Mouse (Mus musculus): ENCODE results near the gene Colgalt2. TPM values are rescaled to one million over a fixed set of nuclear protein-coding genes. Genes with fewer than 3 reads are reported as not detected.

The Colgalt2 gene
- total RNA-seq, 2 experiments from 2014 or later: 5.5 to 6.8 TPM

- no peak for DNase-seq (ENCODE audit: low spot score in 2 of 2)
Observed at GRCm38 (mm10) chr1:152462348-152462747, 62.7 kb downstream of the Colgalt2 start.

GRCm38 (mm10) chr1:152466280-152466679 lies 66.7 kb downstream of the Colgalt2 start:
- no peak for DNase-seq (ENCODE audit: low spot score in 2 of 2)
- intact Hi-C loops (cut with DNase I): no loop called here

More at GRCm38 (mm10) chr1:152462348-152462747, 62.7 kb downstream of the Colgalt2 start:
- intact Hi-C loops (cut with DNase I): no loop called here

GRCm38 (mm10) chr1:152468443-152468842 lies 68.8 kb downstream of the Colgalt2 start:
- peak; percentile 24 to 60 for DNase-seq (ENCODE audit: low spot score in 2 of 2)
- intact Hi-C loops (cut with DNase I): no loop called here

GRCm38 (mm10) chr1:152476126-152476525 lies 76.5 kb downstream of the Colgalt2 start:
- peak in 1 of 2 experiments; percentile 24 for DNase-seq (ENCODE audit: low spot score in 2 of 2)
- intact Hi-C loops (cut with DNase I): loop anchor here (2.0 kb wide), 1 partner anchor 17 kb away; no protein-coding TSS in a partner anchor

- no peak for DNase-seq (ENCODE audit: low spot score in 2 of 2)
- intact Hi-C loops (cut with DNase I): no loop called here
Observed at GRCm38 (mm10) chr1:152490842-152491241, 91.2 kb downstream of the Colgalt2 start.

- intact Hi-C loops (cut with DNase I): loop anchor here (2.0 kb wide), 1 partner anchor 15 kb away; no protein-coding TSS in a partner anchor
- no peak for DNase-seq (ENCODE audit: low spot score in 2 of 2)
Observed at GRCm38 (mm10) chr1:152492258-152492657, 92.6 kb downstream of the Colgalt2 start.

GRCm38 (mm10) chr1:152496831-152497230 lies 97.2 kb downstream of the Colgalt2 start:
- intact Hi-C loops (cut with DNase I): no loop called here
- no peak for DNase-seq (ENCODE audit: low spot score in 2 of 2)

- intact Hi-C loops (cut with DNase I): no loop called here
Observed at GRCm38 (mm10) chr1:152497581-152497980, 98.0 kb downstream of the Colgalt2 start.

GRCm38 (mm10) chr1:152499802-152500201 lies 100.2 kb downstream of the Colgalt2 start:
- no peak for DNase-seq (ENCODE audit: low spot score in 2 of 2)
- intact Hi-C loops (cut with DNase I): no loop called here

More at GRCm38 (mm10) chr1:152497581-152497980, 98.0 kb downstream of the Colgalt2 start:
- no peak for DNase-seq (ENCODE audit: low spot score in 2 of 2)

- intact Hi-C loops (cut with DNase I): no loop called here
- DNase-seq (ENCODE audit: low spot score in 2 of 2): no peak
Observed at GRCm38 (mm10) chr1:152506175-152506574, 106.5 kb downstream of the Colgalt2 start.

- intact Hi-C loops (cut with DNase I): no loop called here
Observed at GRCm38 (mm10) chr1:152506726-152507125, 107.1 kb downstream of the Colgalt2 start.

GRCm38 (mm10) chr1:152508481-152509220 lies 109.0 kb downstream of the Colgalt2 start:
- DNase-seq (ENCODE audit: low spot score in 2 of 2): no peak
- intact Hi-C loops (cut with DNase I): no loop called here

More at GRCm38 (mm10) chr1:152506726-152507125, 107.1 kb downstream of the Colgalt2 start:
- no peak for DNase-seq (ENCODE audit: low spot score in 2 of 2)

- intact Hi-C loops (cut with DNase I): loop anchor here (5.0 kb wide), 1 partner anchor 124 kb away; the partner anchor contains the start of gene Tsen15
- peak in 1 of 2 experiments; percentile 28 for DNase-seq (ENCODE audit: low spot score in 2 of 2)
Observed at GRCm38 (mm10) chr1:152511237-152511636, 111.6 kb downstream of the Colgalt2 start.

- DNase-seq (ENCODE audit: low spot score in 2 of 2): no peak
- intact Hi-C loops (cut with DNase I): loop anchor here (5.0 kb wide), 1 partner anchor 127 kb away; the partner anchor contains the start of gene Tsen15
Observed at GRCm38 (mm10) chr1:152514256-152514655, 114.6 kb downstream of the Colgalt2 start.

- intact Hi-C loops (cut with DNase I): no loop called here
- DNase-seq (ENCODE audit: low spot score in 2 of 2): no peak
Observed at GRCm38 (mm10) chr1:152517057-152517570, 117.5 kb downstream of the Colgalt2 start.

- no peak for DNase-seq (ENCODE audit: low spot score in 2 of 2)
- intact Hi-C loops (cut with DNase I): no loop called here
Observed at GRCm38 (mm10) chr1:152518971-152519370, 119.3 kb downstream of the Colgalt2 start.

- intact Hi-C loops (cut with DNase I): loop anchor here (5.0 kb wide), 2 partner anchors 119 to 699 kb away; no protein-coding TSS in a partner anchor
- DNase-seq (ENCODE audit: low spot score in 2 of 2): peak; percentile 50 to 51
Observed at GRCm38 (mm10) chr1:152520798-152521575, 121.4 kb downstream of the Colgalt2 start.

- peak; percentile 59 to 85 for DNase-seq (ENCODE audit: low spot score in 2 of 2)
- intact Hi-C loops (cut with DNase I): loop anchor here (5.0 kb wide), 2 partner anchors 120 to 700 kb away; no protein-coding TSS in a partner anchor
Observed at GRCm38 (mm10) chr1:152522226-152522625, 122.6 kb downstream of the Colgalt2 start.

GRCm38 (mm10) chr1:152523292-152523691 lies 123.7 kb downstream of the Colgalt2 start:
- no peak for DNase-seq (ENCODE audit: low spot score in 2 of 2)
- intact Hi-C loops (cut with DNase I): loop anchor here (5.0 kb wide), 2 partner anchors 121 to 701 kb away; no protein-coding TSS in a partner anchor

Data from left cerebral cortex, postnatal 25 days (tissue).